Mouse (Mus musculus): Measurements from ENCODE around the gene Mybphl.

DNA sequence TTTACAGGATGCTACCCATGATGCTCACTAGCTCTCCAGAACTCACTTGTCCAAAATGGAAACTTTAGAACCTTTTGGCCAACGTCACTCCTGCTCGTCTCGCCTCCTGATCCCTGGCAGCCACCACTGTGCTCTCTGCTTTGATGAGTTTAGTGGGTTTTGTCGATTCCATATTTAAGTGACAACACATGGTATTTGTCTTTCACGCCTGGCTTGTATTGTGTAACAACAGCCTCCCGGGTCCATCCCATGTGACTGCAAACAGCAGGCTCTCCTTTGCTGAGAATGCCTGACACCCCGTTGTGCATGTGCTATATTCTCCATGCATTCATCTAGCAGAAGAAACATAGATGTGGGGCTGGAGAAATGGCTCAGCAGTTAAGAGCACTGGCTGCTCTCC, 22.5 kb upstream of the Mybphl start:
- TF ChIP-seq CTCF (IDR thresholded peaks at IDR 0.05; ENCODE audit: extremely low read depth, insufficient read depth, insufficient read length, insufficient replicate concordance) (no peak), POLR2A (IDR thresholded peaks at IDR 0.05; ENCODE audit: low read depth, low read length) (no peak)

All from spleen, adult 2 months (tissue).